Mouse (Mus musculus): ENCODE data around the gene 1110051M20Rik.

Gene 1110051M20Rik

GRCm38 (mm10) chr2:91424061-91424720, 20.3 kb downstream of the 1110051M20Rik start:
- in situ Hi-C loops (cut with MboI, MseI) = no loop called here

GRCm38 (mm10) chr2:91421641-91422040, 22.9 kb downstream of the 1110051M20Rik start:
- in situ Hi-C loops (cut with MboI, MseI) = no loop called here

GRCm38 (mm10) chr2:91413811-91414210, 30.7 kb downstream of the 1110051M20Rik start:
- in situ Hi-C loops (cut with MboI, MseI) = no loop called here

- in situ Hi-C loops (cut with MboI, MseI) = no loop called here
These were observed 32.1 kb downstream of the 1110051M20Rik start for GRCm38 (mm10) chr2:91412361-91412760.

GRCm38 (mm10) chr2:91411473-91411872, 33.0 kb downstream of the 1110051M20Rik start:
- in situ Hi-C loops (cut with MboI, MseI) = no loop called here

- in situ Hi-C loops (cut with MboI, MseI) = no loop called here
These were observed 36.5 kb downstream of the 1110051M20Rik start for GRCm38 (mm10) chr2:91408031-91408430.

- in situ Hi-C loops (cut with MboI, MseI) = no loop called here
These were observed 39.4 kb downstream of the 1110051M20Rik start for GRCm38 (mm10) chr2:91405071-91405470.

- in situ Hi-C loops (cut with MboI, MseI) = no loop called here
These were observed 44.8 kb downstream of the 1110051M20Rik start for GRCm38 (mm10) chr2:91399727-91400126.

- in situ Hi-C loops (cut with MboI, MseI) = no loop called here
These were observed 45.3 kb downstream of the 1110051M20Rik start for GRCm38 (mm10) chr2:91399168-91399567.

GRCm38 (mm10) chr2:91394078-91394477, 50.4 kb downstream of the 1110051M20Rik start:
- in situ Hi-C loops (cut with MboI, MseI) = no loop called here

- in situ Hi-C loops (cut with MboI, MseI) = no loop called here
These were observed 55.8 kb downstream of the 1110051M20Rik start for GRCm38 (mm10) chr2:91388738-91389137.

GRCm38 (mm10) chr2:91388281-91388680, 56.2 kb downstream of the 1110051M20Rik start:
- in situ Hi-C loops (cut with MboI, MseI) = no loop called here

- in situ Hi-C loops (cut with MboI, MseI) = no loop called here
These were observed 57.1 kb downstream of the 1110051M20Rik start for GRCm38 (mm10) chr2:91387287-91387958.

- in situ Hi-C loops (cut with MboI, MseI) = no loop called here
These were observed 57.8 kb downstream of the 1110051M20Rik start for GRCm38 (mm10) chr2:91386547-91387286.

GRCm38 (mm10) chr2:91383294-91383693, 61.2 kb downstream of the 1110051M20Rik start:
- in situ Hi-C loops (cut with MboI, MseI) = no loop called here

GRCm38 (mm10) chr2:91377038-91377437, 67.5 kb downstream of the 1110051M20Rik start:
- in situ Hi-C loops (cut with MboI, MseI) = no loop called here

GRCm38 (mm10) chr2:91370314-91370713, 74.2 kb downstream of the 1110051M20Rik start:
- in situ Hi-C loops (cut with MboI, MseI) = no loop called here

- in situ Hi-C loops (cut with MboI, MseI) = no loop called here
These were observed 81.2 kb downstream of the 1110051M20Rik start for GRCm38 (mm10) chr2:91363272-91363671.

GRCm38 (mm10) chr2:91361068-91361528, 83.4 kb downstream of the 1110051M20Rik start:
- in situ Hi-C loops (cut with MboI, MseI) = no loop called here

GRCm38 (mm10) chr2:91355767-91356166, 88.7 kb downstream of the 1110051M20Rik start:
- in situ Hi-C loops (cut with MboI, MseI) = no loop called here

GRCm38 (mm10) chr2:91354727-91355403, 89.6 kb downstream of the 1110051M20Rik start:
- in situ Hi-C loops (cut with MboI, MseI) = no loop called here

GRCm38 (mm10) chr2:91353854-91354253, 90.7 kb downstream of the 1110051M20Rik start:
- in situ Hi-C loops (cut with MboI, MseI) = no loop called here
